Mouse (Mus musculus) small intestine, adult 2 months (tissue): ENCODE results near the gene Paf1.

Experiments
- CTCF ChIP-seq: fragments of 200-500 bp; IDR thresholded peaks from 2 replicates; pipeline ENCODE4 v1.5.1; 2012; ENCODE audit warnings: low read depth, mild to moderate bottlenecking, control low read depth, inconsistent platforms, low read length, moderate library complexity, mixed read lengths; ENCODE audit not compliant: insufficient replicate concordance, insufficient read length; ENCODE audit errors: extremely low read depth
- POLR2A ChIP-seq: fragments of 200-500 bp; IDR thresholded peaks from 2 replicates; pipeline ENCODE4 v1.6.1; 2012; ENCODE audit warnings: low read depth, mild to moderate bottlenecking, control low read depth, inconsistent platforms, low read length, moderate library complexity

DNA sequence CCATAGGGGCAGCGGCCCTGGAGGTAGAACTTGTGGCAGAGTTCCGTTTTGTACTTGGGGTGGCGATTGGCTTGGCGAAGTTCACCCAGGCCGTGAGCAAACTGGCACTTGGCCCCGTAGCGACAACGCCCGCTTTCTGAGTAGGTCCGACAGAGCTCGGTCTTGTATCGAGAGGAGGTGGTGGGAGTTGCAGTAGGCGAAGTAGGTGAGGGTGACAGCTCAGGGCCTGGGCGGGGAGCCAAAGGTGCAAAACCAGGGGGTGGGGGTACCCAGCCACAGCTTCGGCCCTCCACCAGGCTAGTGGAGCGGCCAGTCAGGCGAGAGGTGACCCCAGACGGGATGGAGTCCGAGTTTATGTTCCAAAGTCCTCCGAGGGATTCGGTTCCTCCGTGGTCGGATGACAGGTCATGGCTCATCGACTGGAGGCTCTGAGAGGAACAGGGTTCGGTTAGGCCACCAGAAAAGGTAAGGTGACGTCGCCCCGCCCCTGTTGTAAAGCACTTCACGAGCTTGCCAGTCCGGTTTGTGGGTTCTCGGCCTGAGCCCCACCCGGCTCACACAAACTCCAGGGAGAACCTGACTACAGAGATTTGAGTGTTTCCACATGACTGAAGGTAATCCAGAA, 14.6 kb upstream of the Paf1 start:
- TF ChIP-seq POLR2A = peak; percentile 41
- no peak for TF ChIP-seq CTCF
